Mouse (Mus musculus) 3134 (cell line): ENCODE data around the gene Gramd1b.

Experiments used
- DNase-seq: peaks from one replicate; pipeline ENCODE4 v3.0.0-alpha.2; 2011; ENCODE audit warnings: low spot score; ENCODE audit not compliant: insufficient read length; ENCODE audit errors: extremely low read depth

Gene Gramd1b

DNA sequence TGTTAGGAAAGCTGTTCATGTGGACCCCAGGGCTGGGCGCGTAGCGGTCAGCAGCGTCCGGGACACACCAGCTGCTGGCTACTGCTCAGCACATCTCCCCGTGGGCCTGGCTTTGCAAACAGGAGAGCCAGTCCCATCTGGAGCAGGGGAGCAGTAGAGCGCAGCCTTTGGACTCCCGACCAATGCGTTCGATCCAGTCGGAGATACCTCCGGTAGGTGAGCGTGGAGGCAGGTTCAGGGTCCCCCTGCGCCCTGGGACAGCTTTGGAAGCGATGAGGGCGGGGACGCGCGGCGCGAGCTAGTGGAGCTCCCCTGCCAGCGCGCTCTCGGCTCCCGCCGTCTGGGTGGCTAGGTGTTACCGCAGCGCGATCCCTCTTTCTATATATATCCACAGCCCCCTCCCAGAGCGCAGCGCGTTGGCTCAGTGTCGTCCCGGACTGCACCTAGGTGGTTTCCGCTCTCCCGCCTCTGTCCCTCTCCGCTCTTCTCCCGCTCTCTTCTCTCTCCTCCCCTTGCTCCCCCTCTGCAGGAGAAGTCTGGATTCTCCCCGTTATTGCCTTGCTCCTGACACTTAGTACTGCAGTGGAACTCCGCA lies at the start of gene Gramd1b:
Gene Gramd1b, minus strand, starts transcription at position 357 of the 595 bp plus-strand sequence.
- no peak for DNase-seq

DNA sequence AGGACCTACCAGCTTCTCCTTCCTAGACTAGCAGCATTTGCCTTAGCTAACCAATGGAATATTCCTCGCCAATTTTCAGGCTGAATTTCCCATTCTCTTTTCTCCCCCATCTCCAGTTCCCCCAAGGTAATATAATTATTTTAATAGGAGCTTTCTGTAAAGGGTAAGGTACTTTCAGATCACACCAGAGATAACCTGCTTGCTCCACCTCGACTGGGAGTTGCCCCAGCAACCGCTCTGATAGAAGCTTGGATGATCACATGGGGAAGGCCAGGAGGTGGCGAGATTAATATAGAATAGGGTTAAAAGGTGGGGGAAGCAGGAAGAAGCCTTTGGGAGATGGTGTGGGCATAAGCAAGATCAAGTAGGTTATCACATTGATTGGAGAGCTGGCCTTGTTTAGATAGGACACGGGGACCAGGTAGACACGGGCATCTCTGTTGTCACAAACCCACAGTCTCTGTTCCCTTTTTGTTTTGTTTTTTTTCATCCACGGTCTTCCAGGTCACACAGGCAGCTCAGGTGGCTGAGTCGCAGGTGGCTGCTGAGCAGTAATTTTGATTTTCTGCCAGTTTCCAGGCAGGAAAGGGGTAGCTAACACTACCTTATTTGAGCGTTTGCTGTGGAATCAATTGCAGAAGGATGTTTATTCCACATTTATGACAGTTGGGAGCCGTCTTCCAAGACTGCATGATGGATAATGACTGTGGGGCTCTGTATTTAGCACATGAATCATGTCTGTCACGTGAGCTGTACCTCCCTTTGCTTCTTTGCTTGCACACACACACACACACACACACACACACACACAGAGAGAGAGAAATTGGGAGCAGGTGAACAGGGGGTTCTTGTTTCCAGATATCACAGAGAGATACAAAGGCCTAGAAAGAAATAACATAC lies 47.8 kb upstream of the Gramd1b start:
- no peak for DNase-seq

DNA sequence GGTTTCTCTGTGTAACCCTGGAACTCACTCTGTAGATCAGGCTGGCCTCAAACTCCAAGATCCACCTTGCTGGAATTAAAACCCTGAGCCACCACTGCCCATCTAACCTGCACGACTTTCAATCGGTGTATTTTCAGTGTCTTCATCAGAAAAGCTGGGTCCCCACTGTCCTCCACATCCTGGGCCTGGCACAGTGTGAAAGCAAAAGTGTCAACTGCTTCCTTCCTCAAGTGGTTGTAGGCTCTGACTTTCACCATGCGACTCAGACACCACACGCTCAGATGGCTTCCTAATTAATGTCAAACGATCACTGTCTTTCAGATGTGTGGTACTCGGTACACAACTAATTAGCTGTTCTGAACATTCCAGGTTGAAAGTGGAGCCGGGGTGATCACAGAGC lies 45.9 kb upstream of the Gramd1b start:
- no peak for DNase-seq

DNA sequence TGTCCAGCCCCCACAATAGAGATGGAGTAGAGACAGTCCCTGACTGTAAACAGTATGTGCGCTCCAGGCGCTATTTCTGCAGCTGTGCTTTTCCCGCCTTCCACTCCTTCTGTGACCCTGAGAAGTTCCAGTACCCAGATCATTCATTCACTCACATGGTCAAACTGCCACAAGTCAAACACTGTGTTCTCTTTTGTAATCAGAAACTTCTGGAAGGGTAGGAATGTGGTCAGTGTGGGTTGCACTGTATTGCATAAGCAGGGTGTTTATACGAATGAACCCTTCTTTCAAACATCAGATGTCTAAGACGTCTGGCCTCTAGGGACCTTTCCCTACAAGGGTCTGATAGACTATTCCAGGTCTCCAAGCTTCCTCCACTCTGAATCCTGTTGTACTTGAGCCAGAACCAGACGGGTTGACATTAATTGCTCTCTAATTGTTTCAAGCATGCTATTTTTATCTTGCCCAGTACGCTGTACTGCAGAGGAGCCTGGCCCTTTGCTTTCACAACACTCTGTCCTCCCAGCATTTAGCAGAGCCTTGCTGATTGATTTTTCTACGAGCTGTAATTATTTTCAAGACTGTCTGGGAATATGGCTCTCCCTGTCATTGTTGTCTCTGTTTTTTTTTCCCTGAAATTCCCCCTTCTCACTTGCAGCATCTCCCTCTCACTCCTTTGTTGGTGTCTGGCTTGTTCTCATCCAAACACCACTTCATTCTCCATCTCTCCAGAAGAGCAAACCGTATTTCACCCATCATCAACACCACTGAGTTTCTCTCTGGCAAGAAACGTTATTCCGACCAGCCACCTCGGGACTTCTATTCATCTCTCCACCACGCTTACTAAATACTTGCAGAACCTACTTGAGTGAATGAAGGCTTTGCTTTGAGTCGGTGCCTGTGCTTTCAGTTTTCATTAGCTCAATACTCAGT lies 44.1 kb upstream of the Gramd1b start:
- no peak for DNase-seq

DNA sequence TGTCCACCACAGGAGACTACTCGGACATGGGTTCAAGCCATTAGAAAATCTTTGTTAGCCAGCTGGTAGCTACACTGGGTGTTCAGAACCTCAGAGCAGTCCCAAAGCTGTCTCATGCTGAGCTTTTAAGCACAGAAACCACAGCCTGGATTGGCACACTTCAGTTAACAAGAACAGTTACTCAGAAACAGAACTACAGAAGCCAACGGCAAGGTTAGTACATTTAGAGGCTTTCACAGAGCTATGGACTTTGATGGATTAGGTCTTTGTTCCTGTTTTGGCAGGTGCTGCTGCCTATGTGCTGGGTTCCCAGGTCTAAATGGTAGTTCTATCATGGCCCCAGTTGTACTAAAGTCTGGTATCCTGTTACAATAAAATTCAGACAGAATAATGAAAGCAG lies 40.1 kb upstream of the Gramd1b start:
- DNase-seq = no peak

DNA sequence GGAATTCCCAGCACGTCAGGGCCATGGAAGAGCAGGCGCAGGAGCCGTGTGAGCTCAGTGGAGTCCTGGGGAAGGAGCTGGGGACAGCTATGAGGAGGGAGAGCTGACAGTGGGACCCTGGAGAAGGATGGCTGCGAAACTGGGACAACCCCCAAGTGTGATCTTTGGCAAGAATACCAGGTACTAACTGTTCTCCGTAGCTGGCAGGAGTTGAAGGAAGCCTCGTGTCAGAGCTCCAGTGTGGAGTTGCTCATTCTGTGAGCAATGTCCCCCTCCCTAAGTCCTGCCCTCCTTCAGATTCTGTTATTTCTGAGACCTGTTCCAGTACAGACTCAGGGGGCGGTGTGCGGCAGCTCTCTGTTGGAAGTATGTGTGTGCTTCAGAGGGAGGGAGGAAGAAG lies 36.9 kb upstream of the Gramd1b start:
- DNase-seq = no peak

DNA sequence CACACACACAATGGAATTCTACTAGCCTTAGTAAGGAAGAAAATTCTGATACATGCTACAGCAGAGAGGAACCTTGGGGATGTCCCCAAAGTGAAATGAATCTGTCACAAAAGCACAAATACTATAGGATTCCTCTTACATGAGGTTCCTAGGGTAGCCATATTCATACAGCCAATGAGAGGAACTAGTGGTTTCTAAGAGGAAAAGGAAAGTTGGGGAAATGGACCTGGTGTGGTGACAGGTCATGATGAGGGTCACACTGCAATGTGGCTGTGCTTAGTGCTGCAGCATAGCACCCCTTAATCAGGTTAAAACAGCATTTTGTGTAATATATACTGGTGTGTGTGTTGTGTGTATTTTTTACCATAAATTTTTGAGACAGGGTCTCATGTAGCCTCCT lies 32.6 kb upstream of the Gramd1b start:
- DNase-seq = no peak

DNA sequence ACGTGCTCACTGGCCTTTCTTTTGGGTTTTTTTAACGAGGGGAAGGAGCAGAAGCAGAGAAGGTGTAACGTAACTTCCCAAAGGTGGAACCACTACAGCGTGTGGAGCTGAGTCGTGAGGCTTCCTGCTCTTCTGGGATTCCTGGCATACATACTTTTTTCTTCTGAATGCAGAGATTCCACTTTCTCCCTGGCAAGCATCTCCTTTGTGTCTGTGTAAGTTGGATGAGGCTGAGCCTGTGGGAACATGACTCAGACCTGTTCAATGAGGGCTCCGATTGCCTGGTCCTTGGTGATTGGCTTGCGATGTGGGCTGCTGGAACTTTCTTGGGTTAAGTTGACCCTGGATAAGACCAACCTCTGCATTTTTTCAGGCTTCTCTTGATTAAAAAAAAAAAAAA lies 28.5 kb upstream of the Gramd1b start:
- DNase-seq = no peak

DNA sequence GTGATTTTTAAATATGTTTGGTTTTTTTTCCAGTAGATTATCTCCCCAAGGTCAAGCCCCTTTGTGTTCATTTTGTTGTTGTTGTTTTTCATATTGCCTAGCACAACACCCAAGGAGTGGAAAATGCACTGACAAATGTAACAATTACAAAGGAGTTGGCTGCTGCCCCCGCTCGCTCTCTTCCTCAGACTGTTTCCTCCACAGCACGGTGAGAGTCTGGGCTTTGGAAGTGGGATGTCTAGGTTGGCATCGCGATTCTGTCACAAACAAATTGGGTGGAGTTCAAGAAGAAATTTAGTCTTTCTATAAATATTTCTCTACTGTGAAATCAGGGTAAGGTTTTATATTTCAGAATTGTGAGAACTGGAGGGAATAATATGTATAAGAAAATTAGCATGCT lies 26.6 kb upstream of the Gramd1b start:
- DNase-seq = no peak

DNA sequence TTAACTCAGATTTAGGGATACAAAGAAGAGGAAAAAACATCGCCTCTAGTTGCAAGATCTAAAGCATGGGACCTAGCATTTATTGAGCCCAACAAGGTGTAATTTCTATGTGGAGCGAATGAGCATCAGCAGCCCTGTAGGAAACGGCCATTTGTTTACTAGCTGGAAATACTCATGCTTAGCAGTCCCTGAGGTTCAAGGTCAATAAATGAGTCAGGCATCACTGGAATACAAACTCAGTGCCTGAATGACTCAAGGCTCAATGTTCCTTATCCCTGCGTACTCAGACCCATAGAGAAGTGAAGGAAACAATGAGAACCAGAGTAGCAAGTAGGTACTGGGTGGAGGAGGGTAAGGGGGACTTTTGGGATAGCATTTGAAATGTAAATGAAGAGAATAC lies 25.2 kb upstream of the Gramd1b start:
- no peak for DNase-seq

DNA sequence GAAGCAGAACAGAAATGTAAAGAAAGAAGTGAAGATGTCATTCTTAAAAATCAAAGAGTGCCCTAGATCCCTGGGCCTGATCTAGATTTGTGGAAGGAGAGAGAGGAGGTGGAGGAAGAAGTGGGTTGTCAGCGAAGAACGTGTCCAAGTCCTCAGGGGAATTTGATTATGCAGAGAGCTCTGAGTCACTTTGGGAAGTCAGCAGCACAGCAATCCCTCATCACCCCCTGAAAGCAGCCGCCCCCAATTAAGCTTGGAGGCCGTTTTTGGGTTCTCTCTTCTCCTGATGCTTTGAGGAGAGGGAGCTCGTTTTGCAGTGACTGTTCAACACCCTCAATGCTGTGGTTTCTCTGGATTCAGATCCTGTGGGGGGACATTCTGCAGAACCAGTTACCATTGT lies 24.1 kb upstream of the Gramd1b start:
- DNase-seq = no peak

DNA sequence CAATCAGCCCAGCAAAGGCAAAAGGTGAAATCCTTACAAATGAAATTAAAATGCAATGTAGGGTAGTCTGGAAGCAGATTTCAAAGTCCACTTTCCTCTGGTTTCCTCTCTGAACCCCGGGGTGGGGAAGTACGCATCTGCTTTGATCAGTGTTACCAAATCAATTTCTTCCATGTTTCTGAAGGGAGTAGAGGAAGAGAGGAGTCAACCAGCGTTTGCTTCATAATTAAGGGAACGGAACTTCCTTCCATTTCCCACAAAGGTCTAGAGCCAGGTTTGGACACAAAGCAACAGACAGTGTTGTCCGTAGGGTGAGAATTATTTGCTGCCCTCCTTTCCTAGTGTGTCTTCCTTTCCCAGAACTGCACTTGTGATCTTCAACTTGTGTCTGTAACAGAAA lies 16.7 kb upstream of the Gramd1b start:
- DNase-seq = no peak

DNA sequence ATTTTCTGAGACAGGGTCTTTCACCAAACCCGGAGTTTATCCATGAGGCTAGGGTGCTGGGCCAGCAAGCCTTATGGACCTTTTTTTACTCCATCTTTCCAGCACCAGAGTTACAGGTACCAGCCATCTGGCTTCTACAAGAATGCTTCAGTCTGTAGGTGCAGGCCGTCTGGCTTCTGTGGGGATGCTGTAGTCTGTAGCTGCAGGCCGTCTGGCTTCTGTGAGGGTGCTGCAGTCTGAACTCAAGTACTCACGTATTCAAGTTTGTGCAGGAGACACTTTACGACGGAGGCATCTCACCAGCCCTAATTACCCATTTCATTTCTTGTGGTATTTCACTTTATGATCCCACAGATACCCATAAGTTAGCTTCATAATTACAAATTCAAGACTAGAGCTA lies 14.0 kb upstream of the Gramd1b start:
- no peak for DNase-seq

DNA sequence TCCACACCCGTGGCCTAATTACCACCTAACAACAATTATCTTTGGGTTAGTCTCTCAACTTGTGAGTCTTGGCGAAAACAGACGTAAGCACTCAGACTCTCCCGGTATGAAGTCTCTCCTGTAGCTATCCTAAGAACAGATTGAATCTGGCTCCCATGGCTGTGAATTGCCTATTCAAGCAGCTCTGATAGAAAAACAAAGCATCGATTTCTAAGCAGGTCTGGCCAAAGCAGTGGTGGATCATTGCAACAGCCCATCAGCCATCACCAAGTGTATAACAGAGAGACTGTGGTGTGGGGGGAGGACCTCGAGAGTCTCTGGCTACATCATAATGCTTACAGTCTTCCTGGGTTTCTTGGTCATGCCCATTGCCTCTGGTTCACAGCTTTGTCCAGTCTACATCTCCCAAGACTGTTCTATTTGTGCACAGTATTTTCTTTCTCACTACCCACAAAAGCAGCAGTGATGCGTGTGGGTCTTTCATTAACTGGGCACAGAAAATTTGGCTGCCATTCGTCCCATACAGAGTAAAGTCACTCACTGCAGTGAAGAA lies 8.5 kb upstream of the Gramd1b start:
- DNase-seq = no peak

DNA sequence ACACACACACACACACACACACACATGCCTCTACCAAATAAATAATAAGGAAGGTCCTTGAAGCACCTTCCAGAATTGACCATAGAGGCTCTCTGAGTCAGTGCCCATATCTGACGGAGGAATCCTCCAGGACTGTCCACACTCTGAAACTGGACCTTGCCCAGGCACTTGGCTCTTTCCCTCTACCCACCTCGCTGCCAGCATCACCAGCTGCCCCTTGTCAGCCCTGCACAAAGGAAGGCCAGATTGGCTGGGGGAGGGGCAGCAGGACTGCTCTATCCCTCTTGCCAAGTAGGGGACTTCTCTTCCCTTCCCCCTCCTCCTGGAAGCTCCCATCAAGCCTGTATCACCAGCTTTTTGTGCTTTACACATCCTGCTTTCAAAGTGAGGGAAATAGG lies 6.5 kb upstream of the Gramd1b start:
- no peak for DNase-seq

DNA sequence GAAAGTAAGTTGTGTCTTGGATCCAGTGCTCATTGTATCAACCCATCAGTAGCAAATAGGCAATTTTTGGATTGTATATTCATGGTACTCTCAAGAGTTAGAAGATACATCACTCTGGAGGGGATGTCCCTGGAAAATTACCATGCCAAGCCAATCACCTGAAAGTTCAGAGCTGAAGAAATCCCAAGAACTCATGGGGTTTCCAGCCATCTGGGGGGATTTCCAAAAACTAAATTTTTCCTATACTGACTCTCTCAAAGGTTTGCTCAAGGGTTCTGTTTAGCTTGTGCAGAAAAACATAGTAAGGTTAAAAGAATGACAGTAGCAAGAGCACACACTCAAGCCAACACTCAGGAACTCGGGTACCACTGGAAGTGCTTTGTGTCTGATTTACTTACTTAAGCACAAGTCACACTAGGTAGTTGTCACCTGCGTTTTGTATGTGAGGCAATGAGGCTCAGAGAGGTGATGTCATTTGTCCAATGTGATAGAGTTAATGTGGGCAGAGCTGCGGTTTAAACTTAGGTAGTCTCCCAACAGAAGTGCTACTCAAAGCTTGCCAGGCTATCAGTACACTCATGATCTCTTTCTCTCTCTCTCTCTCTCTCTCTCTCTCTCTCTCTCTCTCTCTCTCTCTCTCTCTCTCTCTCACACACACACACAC lies 6.0 kb upstream of the Gramd1b start:
- no peak for DNase-seq

DNA sequence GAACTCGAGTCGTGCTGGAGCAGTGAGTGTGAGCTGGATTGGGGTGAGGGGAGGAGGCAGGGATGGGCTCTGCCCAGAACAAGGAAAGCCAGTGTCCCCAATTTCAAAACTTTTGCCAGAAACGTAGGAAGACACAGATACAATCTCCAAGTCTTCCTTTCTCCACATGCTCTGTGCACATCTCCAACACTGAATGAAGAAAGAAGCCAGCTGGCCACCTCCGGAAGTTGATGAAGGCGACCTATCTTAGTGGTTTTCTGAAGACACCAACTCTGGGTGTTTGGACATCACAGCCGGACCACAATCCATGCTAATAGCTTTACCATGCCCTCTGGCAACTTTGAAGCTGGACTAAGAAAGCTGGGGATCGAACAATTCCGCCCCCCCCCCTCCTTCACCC lies 647 bp downstream of the Gramd1b start:
- DNase-seq = no peak

DNA sequence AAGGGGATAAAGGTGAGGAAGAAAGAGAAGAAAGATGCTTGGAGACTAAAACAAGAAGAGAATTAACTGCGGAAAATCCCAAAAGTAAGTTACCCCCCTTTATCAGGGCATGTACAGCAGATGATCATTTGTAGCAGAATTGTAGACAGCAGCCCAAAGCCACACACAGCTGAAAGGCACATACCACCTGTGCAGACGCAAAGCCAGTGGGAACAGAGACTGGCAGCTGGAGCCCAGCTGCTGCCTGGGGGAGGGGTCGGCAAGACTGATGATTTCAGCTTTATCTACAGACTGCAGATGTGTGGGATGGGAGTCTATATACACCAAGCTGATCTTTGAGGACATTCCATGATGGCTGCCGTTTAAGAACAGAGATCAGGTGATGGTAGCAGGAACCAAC lies 2.5 kb downstream of the Gramd1b start:
- no peak for DNase-seq

DNA sequence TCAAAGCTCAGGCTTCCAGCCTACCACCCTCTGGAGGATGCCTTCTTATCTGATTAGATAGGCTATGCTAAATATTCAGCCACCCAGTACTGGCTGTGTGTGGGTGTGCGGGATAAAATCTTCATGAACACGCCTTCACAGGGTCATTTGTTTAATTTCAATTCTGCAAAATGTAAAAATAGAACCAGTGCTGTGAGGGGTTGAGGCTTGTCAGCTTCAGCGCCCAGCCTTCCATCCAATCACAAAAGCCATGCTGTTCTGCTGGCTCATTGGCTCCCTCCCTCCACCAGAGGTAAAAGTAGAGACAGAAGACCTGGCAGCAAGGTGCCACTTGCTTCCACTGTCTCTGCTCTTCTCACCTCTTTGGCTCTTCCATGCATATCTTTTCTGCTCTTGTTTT lies 4.3 kb downstream of the Gramd1b start:
- no peak for DNase-seq

DNA sequence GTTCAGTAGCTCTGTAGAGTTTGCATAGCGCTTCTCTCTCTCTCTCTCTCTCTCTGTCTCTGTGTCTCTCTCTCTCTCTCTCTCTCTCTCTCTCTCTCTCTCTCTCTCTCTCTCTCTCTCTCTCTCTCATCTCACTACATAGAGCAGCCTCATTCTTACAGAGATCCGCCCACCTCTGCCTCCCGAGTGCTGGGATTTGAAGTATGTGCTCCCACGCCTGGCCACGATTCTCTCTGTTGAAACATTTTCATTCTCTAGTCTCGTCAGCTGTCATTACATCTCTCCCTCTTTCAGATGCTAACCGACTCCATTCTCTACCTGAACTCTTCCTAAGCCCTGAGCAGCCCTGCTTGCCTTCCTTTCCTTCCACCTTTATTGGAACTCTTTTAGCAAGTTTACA lies 9.0 kb downstream of the Gramd1b start:
- no peak for DNase-seq

DNA sequence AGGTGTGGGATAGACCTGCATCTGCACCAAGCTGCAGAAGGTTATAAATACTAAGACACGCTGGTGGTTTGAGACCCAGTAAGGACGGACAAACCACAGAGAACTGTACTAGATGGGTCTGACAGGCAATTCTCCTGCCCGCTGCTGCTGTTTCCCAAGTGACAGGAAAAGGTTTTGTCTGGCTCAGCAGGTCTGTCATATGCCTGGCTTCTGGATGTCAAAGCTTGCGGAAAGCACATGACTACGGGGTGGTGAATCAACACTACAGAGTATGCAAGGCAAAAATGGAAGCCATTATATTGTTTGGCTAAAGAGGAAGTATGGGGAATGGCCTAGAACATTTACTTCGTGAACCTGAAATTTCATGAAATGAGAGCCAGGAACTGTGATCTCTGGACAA lies 10.1 kb downstream of the Gramd1b start:
- DNase-seq = no peak
